Mouse (Mus musculus) kidney, adult 8-10 months (tissue): ENCODE results near the gene Rflna.
A peak's percentile ranks its signal among the peaks of the same experiment; 100 is the strongest.

Source experiments
- DNase-seq, 2 experiments: peaks; one replicate each; pipeline ENCODE4 v3.0.0; 2022

Rflna gene

DNA sequence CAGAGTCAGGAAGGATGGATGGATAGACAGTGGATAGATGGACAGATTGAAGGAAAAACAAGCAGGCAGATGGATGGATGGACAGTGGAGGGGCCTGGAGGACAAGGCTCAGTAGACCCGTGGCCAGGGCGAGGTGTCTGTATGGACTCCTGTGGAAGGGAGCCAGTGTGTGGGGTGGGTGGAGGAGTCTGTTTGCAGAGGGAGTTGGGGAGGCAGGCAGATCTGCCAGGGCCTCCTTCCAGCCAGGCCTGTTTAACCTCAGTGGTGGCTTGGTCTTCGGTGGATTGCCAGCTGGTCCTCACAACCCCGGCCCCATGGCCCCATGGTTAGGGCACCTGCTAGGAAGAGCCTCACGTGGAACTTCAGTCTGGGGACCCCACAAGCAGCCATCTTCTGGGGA lies 3.9 kb downstream of the Rflna start:
- DNase-seq = no peak

DNA sequence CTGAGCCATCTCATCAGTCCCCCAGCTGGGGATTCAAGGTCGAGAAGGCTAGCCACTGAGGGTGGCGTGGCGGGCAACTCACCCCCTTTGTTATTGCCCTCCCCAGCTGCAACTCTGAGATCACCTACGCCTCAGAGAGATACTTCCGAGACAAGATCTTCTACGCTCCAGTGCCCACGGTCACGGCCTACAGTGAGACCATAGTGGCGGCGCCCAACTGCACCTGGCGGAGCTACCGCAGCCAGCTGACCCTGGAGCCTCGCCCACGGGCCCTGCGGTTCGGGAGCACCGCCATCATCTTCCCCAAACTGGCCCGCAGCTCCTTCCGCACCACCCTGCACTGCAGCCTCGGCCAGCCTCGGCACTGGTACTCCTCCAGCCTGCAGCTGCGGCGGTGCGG lies 8.1 kb downstream of the Rflna start:
- DNase-seq = no peak

DNA sequence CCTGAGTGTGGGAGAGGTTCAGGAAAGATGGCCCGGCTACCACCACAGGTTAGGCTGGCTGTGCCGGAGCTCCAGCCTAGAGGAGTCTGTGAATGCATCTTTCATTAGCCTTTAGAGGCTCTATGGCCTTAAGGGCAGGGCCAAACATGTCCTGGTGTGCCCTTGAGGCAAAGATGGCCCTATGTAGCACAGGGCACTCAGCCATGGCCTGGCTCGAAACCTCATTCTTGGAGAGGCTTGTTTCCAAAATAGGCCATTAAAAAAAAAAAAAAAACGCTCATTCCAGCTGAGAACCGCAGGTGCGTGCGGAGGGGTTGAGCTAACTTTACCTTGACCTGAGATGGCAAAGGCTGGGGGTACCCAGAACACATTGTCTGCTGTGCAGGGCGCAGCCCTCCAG lies 8.6 kb downstream of the Rflna start:
- DNase-seq = no peak

DNA sequence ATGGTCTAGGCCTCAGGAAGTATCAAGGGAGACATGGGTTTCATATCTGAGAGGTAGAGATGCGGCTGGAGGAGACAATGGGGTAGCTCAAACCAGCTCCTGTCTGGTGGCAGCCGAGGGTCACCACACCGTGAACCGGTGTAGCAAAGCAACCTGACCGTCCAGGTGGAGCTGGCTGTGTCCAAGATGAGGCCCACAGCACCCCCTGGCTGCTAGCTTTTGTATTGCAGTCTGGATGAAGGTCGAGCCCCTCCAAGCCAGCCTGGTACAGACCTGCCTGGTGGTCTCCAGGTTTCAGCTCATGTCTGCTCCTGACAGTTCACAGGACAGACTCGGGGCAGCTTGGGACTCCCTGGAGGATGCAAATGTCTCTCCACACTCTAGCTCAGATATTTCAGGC lies 11.5 kb downstream of the Rflna start:
- peak; percentile 35 to 74 for DNase-seq

DNA sequence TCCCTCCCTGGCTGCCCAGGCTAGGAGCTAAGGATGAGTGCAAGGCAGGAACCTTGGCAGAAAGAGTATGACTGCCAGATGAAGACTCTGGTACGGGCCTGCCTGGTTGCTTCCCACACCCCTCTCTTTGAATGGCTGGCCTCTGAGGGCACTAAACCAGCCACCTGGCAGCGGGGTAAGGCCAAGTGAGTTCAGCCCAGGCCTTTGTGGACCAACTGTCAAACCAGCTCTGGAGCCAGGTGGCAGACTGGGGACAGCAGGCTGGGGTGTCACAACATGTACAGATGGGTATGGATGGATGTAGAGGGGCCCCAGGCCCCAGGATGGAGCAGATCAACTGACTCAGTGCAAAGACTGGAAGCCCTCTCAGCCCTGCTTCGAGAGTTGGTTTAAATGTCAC lies 12.0 kb downstream of the Rflna start:
- DNase-seq = no peak

- DNase-seq = no peak
These were observed 12.6 kb downstream of the Rflna start for GRCm38 (mm10) chr5:125015576-125015975.

- DNase-seq = peak in 1 of 2 experiments; percentile 36
These were observed 13.6 kb downstream of the Rflna start for GRCm38 (mm10) chr5:125016421-125017242.

- no peak for DNase-seq
These were observed 14.3 kb downstream of the Rflna start for GRCm38 (mm10) chr5:125017332-125017731.

DNA sequence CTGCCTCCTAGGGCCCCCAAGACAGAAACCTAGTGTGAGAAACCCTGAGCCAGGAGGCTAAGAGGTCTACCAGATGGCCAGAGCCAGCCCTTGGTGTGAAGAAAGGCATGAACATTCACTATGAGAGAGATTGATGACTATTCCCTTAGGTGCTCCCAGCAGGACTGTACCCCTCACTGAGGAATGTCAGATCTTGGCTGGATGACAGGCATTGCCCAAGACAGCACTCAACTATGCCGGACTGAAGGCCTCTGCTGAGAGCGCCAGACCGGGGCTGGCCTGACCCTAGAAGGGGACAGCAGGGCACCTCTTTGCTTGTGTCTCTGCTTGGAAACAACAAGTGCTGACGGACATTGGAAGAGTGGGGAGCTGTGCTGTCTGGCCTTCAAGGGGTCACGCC lies 16.1 kb downstream of the Rflna start:
- no peak for DNase-seq

- peak; percentile 39 to 67 for DNase-seq
These were observed 18.3 kb downstream of the Rflna start for GRCm38 (mm10) chr5:125021298-125021697.

DNA sequence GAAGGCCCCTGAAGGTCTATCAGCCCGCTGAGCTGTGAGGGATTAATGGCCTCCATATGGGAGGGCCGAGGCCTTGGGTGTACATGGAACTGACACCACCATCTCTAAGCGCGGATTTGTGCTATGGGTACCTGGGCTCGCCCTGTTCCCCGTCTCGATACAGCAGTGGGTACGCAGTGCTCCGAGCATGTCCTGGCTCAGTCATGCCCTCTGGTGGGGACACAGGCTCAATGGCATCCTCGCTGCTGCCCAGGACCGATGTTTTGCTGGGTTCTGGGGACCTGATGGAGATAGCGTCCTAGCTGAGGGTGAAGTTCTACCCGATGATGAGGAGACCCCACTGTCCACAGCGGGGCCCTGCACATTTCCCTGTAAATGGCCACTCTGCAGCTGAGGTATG lies 21.0 kb downstream of the Rflna start:
- no peak for DNase-seq

DNA sequence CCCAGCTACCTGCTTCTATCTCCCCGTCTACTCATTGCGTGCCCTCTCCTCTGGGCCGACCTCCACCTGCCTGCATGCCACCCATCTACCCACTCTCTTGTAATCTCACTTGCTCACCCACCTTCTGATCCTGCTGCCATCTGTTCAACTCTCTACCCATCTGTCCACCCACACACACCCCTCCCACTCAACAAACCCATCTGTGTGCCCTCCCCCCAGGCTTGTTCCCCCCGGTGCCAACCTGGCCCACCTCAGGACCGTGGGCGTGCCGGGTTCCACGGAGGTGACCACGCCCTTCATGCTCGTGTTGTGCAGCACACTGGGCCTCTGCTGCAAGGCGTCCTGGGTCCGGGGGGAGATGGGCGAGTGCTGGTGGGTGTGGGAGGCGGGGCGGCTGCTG lies 25.4 kb downstream of the Rflna start:
- no peak for DNase-seq

GRCm38 (mm10) chr5:125028911-125029310 lies 25.9 kb downstream of the Rflna start:
- no peak for DNase-seq

GRCm38 (mm10) chr5:125036483-125036882 lies 33.5 kb downstream of the Rflna start:
- no peak for DNase-seq

GRCm38 (mm10) chr5:125039377-125040027 lies 36.5 kb downstream of the Rflna start:
- no peak for DNase-seq

DNA sequence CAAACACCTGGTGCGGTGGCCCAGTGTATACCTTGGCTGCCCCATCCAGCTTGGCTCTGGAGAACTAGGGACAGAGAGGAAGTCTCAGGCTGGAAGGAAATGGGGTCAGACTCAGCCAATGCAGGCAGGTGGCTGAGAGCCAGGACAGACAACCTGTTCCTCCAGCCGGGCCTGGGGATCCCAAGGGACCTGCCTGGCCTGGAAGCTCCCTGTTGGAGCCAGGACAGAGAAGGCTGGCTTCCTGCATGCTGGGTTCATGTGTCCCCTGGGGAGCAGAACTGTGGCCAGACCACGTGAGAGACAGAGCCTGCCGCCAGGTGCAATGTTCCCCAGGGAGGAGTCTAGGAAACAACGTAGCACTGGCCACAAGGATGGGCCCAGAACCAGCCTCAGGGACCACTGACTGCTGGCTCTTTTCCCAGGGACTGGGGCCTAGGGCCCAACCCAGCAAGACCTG lies 37.1 kb downstream of the Rflna start:
- DNase-seq = peak; percentile 93 to 94

- DNase-seq = no peak
These were observed 38.6 kb downstream of the Rflna start for GRCm38 (mm10) chr5:125041578-125041977.

DNA sequence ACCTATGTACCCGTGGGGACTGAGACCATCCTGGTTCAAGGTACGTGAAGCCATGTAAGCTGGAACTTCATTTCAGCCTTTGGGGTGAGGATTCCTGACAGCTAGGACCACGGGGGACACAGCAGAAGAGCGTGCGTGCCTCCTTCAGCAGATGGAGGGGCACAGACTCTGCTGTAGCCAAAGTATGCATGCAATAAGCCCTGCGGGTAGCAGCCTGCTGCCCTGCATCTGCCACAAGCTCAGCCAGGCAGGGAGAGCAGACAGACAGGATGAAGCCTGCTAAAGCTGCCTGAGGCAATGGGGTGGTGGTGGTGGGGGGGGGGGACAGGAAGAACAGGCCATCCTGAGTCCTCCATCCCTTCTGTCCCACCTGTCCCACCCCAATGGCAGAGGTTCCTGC lies 40.4 kb downstream of the Rflna start:
- DNase-seq = no peak

- no peak for DNase-seq
These were observed 42.2 kb downstream of the Rflna start for GRCm38 (mm10) chr5:125045202-125045601.

GRCm38 (mm10) chr5:125046436-125046835 lies 43.4 kb downstream of the Rflna start:
- DNase-seq = no peak

DNA sequence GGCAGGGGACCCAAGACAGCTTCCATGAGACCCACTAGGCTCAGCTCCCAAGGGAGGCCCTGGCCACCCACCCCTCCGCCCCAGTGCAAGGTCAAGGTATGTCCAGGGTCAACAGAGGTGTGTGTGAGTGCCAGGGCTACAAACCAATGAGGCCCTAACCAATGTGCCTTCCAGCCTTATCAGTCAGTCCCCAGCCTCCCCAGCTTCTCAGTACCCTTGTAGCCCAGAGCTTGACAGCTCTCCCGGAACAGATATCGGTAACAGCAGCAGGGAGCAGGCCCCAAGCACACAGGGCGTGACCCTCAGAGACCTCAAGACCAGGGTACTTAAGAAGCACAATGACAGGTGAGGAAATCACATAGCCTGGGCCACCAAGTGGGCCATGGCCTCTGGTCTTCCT lies 46.5 kb downstream of the Rflna start:
- DNase-seq = no peak

GRCm38 (mm10) chr5:125052237-125052602 lies 49.2 kb downstream of the Rflna start:
- no peak for DNase-seq

DNA sequence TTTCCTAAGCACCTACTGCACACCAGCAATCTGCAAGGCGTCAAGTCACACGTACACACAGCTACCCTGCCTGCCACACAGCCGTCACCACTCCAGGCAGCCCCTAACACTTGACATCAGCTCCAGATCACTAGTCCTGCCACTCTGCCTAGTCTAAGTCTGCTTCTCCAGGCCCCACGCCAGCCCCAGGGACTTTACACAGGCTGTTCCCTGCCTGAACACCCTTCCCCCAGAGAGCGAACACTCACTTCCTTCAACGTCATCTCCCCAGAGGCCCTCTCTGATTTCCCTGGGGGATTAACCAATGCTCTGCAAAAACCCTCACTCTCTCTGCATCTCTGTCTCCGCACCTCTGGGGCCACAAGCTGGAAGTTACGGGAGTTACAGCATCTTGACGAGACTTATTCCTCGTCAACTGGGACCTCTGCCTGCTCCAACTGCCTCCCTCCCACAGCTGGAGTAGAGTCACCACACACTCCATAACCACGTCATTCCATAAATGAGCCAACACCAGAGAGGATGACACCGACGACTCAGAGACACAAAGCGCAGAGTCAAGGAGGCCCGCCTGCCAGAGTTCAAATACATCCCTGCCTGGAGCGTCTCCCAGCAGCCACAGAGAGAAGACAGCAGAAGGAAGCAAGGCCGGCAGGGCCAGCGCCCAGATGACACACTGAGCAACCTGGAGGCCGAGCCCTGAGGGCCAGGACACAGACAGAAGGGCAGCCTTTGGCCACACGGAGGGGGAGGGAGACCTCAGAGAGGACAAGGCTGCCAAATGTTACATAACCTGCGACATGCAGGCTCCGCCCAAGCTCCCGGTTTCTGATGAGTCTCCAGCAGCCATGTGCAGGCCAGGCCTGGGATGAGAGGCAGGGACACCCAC lies 49.8 kb downstream of the Rflna start:
- peak; percentile 91 to 94 for DNase-seq
